26 mouse cellular contexts compared by ENCODE assay signal in the genomic region with DNA sequence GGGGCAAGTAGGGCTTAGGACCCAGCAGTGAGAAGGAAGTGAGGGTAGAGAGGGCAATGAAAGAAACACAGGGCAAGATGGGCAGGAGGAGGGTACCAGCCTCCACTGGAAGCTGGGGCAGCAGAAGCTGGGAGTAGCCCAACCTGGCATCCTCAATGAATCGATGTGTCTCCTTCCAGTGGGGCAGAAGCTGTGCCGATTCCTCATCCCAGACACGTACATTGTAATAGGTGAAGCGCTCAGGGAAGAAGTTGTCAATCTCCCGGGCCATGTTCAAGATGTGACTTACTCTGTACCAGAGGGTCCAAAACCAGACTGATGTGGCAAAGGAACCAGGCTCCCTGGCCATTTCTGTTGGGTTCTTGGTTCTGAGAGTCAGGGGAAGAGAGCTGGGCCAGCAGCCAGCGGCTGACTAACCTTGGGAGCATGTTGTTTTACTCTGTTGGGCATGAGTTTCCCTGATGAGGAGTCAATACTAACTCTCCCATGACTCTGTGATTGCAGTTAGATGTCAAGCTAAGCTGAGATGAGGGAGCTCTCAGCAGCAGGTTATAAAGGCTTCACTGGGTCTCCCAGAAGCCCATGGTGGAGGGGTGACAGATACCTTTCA. TPM values are rescaled to one million over a fixed set of nuclear protein-coding genes. Genes with fewer than 3 reads are reported as not detected.
DNase-seq lines count a peak whose midpoint lies in the region; ATAC-seq and TF ChIP-seq lines count a peak whose summit lies in the region.
"Had no signal": no experiment of that assay in that cellular context is flagged by ENCODE, and none has a peak within 500 bp of the region (broad histone marks: within the 10 kb centered on the region; RNA-seq: fewer than 3 reads in every experiment).

No protein-coding gene starts in this region.

- no peak overlapping the region for H3K4me3 ChIP-seq in embryonic fibroblast, embryonic 13.5 days (ENCODE audit: insufficient read depth, low read length)
- no peak overlapping the region for H3K4me3 ChIP-seq in stomach, postnatal 0 days (ENCODE audit: low read depth, low read length)
- H3K4me3 ChIP-seq: embryonic facial prominence, embryonic 12.5 days; forebrain, embryonic 10.5 days; forebrain, embryonic 15.5 days; hindbrain, embryonic 13.5 days had no signal

- H3K4me2 ChIP-seq in stomach, postnatal 0 days (replicated peaks; ENCODE audit: low read depth), result no peak overlapping the region
- H3K4me2 ChIP-seq: embryonic facial prominence, embryonic 12.5 days; forebrain, embryonic 15.5 days; hindbrain, embryonic 13.5 days had no signal

- no peaks in the 10 kb centered on the region for H3K9me3 ChIP-seq in stomach, postnatal 0 days (ENCODE audit: control insufficient read depth, low read length)
- H3K9me3 ChIP-seq: embryonic facial prominence, embryonic 12.5 days; forebrain, embryonic 10.5 days; forebrain, embryonic 15.5 days; hindbrain, embryonic 13.5 days had no signal

- 95% methylated on average over 6 of the region's 6 CpGs for WGBS in stomach, postnatal 0 days

- H3K9ac ChIP-seq in stomach, postnatal 0 days (ENCODE audit: low read length), result no peak overlapping the region
- H3K9ac ChIP-seq: embryonic facial prominence, embryonic 12.5 days; forebrain, embryonic 15.5 days; hindbrain, embryonic 13.5 days had no signal

- H3K27ac ChIP-seq in embryonic fibroblast, embryonic 13.5 days (ENCODE audit: insufficient read depth, low read length), result peak overlapping the region; percentile 4; the same call in 1 of the 2 replicates
- H3K27ac ChIP-seq in stomach, postnatal 0 days (replicated peaks), result 0 out of 2 replicates have a peak overlapping the region, but pooled peaks have one; percentile 24
- H3K27ac ChIP-seq: embryonic facial prominence, embryonic 12.5 days; forebrain, embryonic 10.5 days; forebrain, embryonic 15.5 days; hindbrain, embryonic 13.5 days; hindbrain, postnatal 0 days had no signal

- TF ChIP-seq EP300 in stomach, postnatal 0 days (optimal IDR thresholded peaks at IDR 0.05), result no peak

- peaks cover 6% of the 10 kb centered on the region; the same call in 1 of the 2 replicates for H3K4me1 ChIP-seq in embryonic fibroblast, embryonic 13.5 days (ENCODE audit: control insufficient read depth, insufficient read depth, low read length)
- 0 out of 2 replicates have a peak, but pooled peaks cover 2% of the 10 kb centered on the region for H3K4me1 ChIP-seq in stomach, postnatal 0 days (replicated peaks; ENCODE audit: control insufficient read depth, insufficient read depth)

- peak; percentile 46 for DNase-seq in adrenal gland, adult 2 months
- DNase-seq in adrenal gland, adult 8-10 months, result no peak
- DNase-seq in heart, adult 11 months, result peak; percentile 90
- DNase-seq in heart, postnatal 25 days (ENCODE audit: low spot score), result no peak
- DNase-seq in stomach, postnatal 0 days (ENCODE audit: low spot score), result no peak
- DNase-seq in lung, postnatal 14 days, result no peak
- DNase-seq in gastrocnemius, postnatal 10 days, result no peak
- DNase-seq: cerebellum, adult 8-10 months; embryo, embryonic 11 days; gastrocnemius, postnatal 25 days; heart, postnatal 10 days; kidney, adult 11 months; kidney, adult 9 months had no signal

- ATAC-seq in stomach, postnatal 0 days (ENCODE audit: low FRiP score, low TSS enrichment), result no peak
- ATAC-seq: forebrain, embryonic 15.5 days; hindbrain, postnatal 0 days had no signal

- no peaks in the 10 kb centered on the region for H3K27me3 ChIP-seq in stomach, postnatal 0 days (ENCODE audit: control insufficient read depth, insufficient read depth, low read length)

- no peak for TF ChIP-seq CTCF in embryonic fibroblast, embryonic 13.5 days (IDR thresholded peaks at IDR 0.05; ENCODE audit: borderline replicate concordance, insufficient read depth, low read length)
- TF ChIP-seq CTCF in stomach, postnatal 0 days (IDR thresholded peaks at IDR 0.05; ENCODE audit: low read depth), result no peak

- 0 out of 2 replicates have a peak, but pooled peaks cover 3% of the 10 kb centered on the region for H3K36me3 ChIP-seq in stomach, postnatal 0 days (ENCODE audit: control insufficient read depth, insufficient read depth, low read length)
- H3K36me3 ChIP-seq: embryonic facial prominence, embryonic 12.5 days; forebrain, embryonic 10.5 days; forebrain, embryonic 15.5 days had no signal

- no peak for TF ChIP-seq POLR2A in embryonic fibroblast, embryonic 13.5 days (IDR thresholded peaks at IDR 0.05; ENCODE audit: low read depth, low read length)

- intact Hi-C loops in heart, postnatal 25 days (cut with DNase I), result no loop called here

RNA-seq across cellular contexts. Expression of gene Ssh3, which starts 4.7 kb away (rescaled TPM):
- total RNA-seq in adrenal gland, adult 2 months (2021), result 10 to 100 TPM; 30.9 to 34.4 TPM
- polyA plus RNA-seq in adrenal gland, adult 2 months (2012; rRNA removed), result 67.4 and 86.6 TPM in 2 replicates
- 10 to 100 TPM; 30.8 to 55.1 (median 46.6) TPM for total RNA-seq in adrenal gland, adult 8-10 months (2022)
- total RNA-seq in heart, postnatal 25 days (2021), result 1 to 10 TPM; 5.8 to 6.6 TPM
- polyA plus RNA-seq in embryonic fibroblast, embryonic 13.5 days (2011; ENCODE audit: insufficient read length, low read depth, missing spikeins), result 14.0 and 22.5 TPM in 2 replicates
- polyA plus RNA-seq in stomach, postnatal 0 days (2015; fragmentation: Nextera tagmentation; extraction: Ambion mirVana), result 36.9 and 41.0 TPM in 2 replicates
- total RNA-seq in gastrocnemius, postnatal 10 days (2021), result 1 to 10 TPM; 4.9 to 6.3 TPM

RNA-seq across cellular contexts. Expression of gene Ankrd13d, which starts 18.7 kb away (rescaled TPM):
- 1 to 10 TPM; 2.5 to 5.7 TPM for total RNA-seq in adrenal gland, adult 2 months (2021)
- 5.4 and 8.3 TPM in 2 replicates for polyA plus RNA-seq in adrenal gland, adult 2 months (2012; rRNA removed)
- 10 to 100 TPM in 1 of 4 experiments, 1 to 10 TPM in 3; 4.3 to 10.6 (median 6.8) TPM for total RNA-seq in adrenal gland, adult 8-10 months (2022)
- total RNA-seq in heart, postnatal 25 days (2021), result 1 to 10 TPM; 1.2 to 1.5 TPM
- 5.7 and 7.3 TPM in 2 replicates for polyA plus RNA-seq in embryonic fibroblast, embryonic 13.5 days (2011; ENCODE audit: insufficient read length, low read depth, missing spikeins)
- 5.0 and 5.2 TPM in 2 replicates for polyA plus RNA-seq in stomach, postnatal 0 days (2015; fragmentation: Nextera tagmentation; extraction: Ambion mirVana)
- 1 to 10 TPM; 1.2 to 1.3 TPM for total RNA-seq in gastrocnemius, postnatal 10 days (2021)

RNA-seq across cellular contexts. Expression of gene Pold4, which starts 32.6 kb away (rescaled TPM):
- total RNA-seq in adrenal gland, adult 2 months (2021), result 10 to 100 TPM; 41.9 to 52.3 TPM
- 112 and 146 TPM in 2 replicates for polyA plus RNA-seq in adrenal gland, adult 2 months (2012; rRNA removed)
- 10 to 100 TPM; 39.0 to 53.5 (median 52.4) TPM for total RNA-seq in adrenal gland, adult 8-10 months (2022)
- total RNA-seq in heart, postnatal 25 days (2021), result 10 to 100 TPM in 1 of 2 experiments, 1 to 10 TPM in 1; 9.7 to 11.1 TPM
- polyA plus RNA-seq in embryonic fibroblast, embryonic 13.5 days (2011; ENCODE audit: insufficient read length, low read depth, missing spikeins), result 55.2 and 55.8 TPM in 2 replicates
- 42.8 and 45.0 TPM in 2 replicates for polyA plus RNA-seq in stomach, postnatal 0 days (2015; fragmentation: Nextera tagmentation; extraction: Ambion mirVana)
- total RNA-seq in gastrocnemius, postnatal 10 days (2021), result 10 to 100 TPM; 26.1 to 31.9 TPM

RNA-seq across cellular contexts. Expression of gene Grk2, which starts 41.7 kb away (rescaled TPM):
- total RNA-seq in adrenal gland, adult 2 months (2021), result 10 to 100 TPM; 49.1 to 49.7 TPM
- 60.4 and 62.6 TPM in 2 replicates for polyA plus RNA-seq in adrenal gland, adult 2 months (2012; rRNA removed)
- 10 to 100 TPM; 42.3 to 71.6 (median 53.0) TPM for total RNA-seq in adrenal gland, adult 8-10 months (2022)
- 10 to 100 TPM; 49.3 to 57.9 TPM for total RNA-seq in heart, postnatal 25 days (2021)
- polyA plus RNA-seq in embryonic fibroblast, embryonic 13.5 days (2011; ENCODE audit: insufficient read length, low read depth, missing spikeins), result 40.5 and 41.6 TPM in 2 replicates
- polyA plus RNA-seq in stomach, postnatal 0 days (2015; fragmentation: Nextera tagmentation; extraction: Ambion mirVana), result 19.3 and 25.5 TPM in 2 replicates
- 10 to 100 TPM; 28.1 to 41.2 TPM for total RNA-seq in gastrocnemius, postnatal 10 days (2021)

RNA-seq across cellular contexts. Expression of gene AC109138.7, which starts 50.1 kb away (rescaled TPM):
- not detected for total RNA-seq in adrenal gland, adult 2 months (2021)
- not detected in 2 replicates for polyA plus RNA-seq in adrenal gland, adult 2 months (2012; rRNA removed)
- not detected for total RNA-seq in adrenal gland, adult 8-10 months (2022)
- not detected for total RNA-seq in heart, postnatal 25 days (2021)
- not detected in 2 replicates for polyA plus RNA-seq in embryonic fibroblast, embryonic 13.5 days (2011; ENCODE audit: insufficient read length, low read depth, missing spikeins)
- not detected in 2 replicates for polyA plus RNA-seq in stomach, postnatal 0 days (2015; fragmentation: Nextera tagmentation; extraction: Ambion mirVana)
- not detected for total RNA-seq in gastrocnemius, postnatal 10 days (2021)
- total RNA-seq: common myeloid progenitor, adult 5-6 weeks; gastrocnemius, adult 18-20 months; gastrocnemius, postnatal 25 days; granulocyte monocyte progenitor cell, adult 5-6 weeks; heart, postnatal 10 days; hematopoietic stem cell, adult 5-6 weeks; hindbrain, postnatal 0 days had no signal
- polyA plus RNA-seq: embryonic facial prominence, embryonic 12.5 days; forebrain, embryonic 10.5 days; forebrain, embryonic 15.5 days; frontal cortex, adult 2 months; heart, embryonic 14.5 days; hindbrain, embryonic 13.5 days; hindbrain, postnatal 0 days; intestine, embryonic 14.5 days had no signal

Comparison
In these comparisons a context has a peak if more than half of its experiments do, and no peak if none do; other contexts are left out.
1. DNase-seq: peak in adrenal gland, adult 2 months (single experiment) and heart, adult 11 months (single experiment); none in adrenal gland, adult 8-10 months (single experiment), heart, postnatal 25 days (single experiment), stomach, postnatal 0 days (single experiment), lung, postnatal 14 days (single experiment) and gastrocnemius, postnatal 10 days (single experiment).
2. RNA of gene Ssh3, which starts 4.7 kb away (total RNA-seq): 30.8 to 55.1 TPM in adrenal gland, adult 8-10 months and 30.9 to 34.4 TPM in adrenal gland, adult 2 months; 5.8 to 6.6 TPM in heart, postnatal 25 days and 4.9 to 6.3 TPM in gastrocnemius, postnatal 10 days; every median in the first group is over 4 times any median in the second.